Mouse (Mus musculus) spleen, adult 18-20 months (tissue): ENCODE results near the gene Arfgap1.

Experiments used
- DNase-seq, 2 experiments: peaks; one replicate each; pipeline ENCODE4 v3.0.0; 2022; ENCODE audit warnings: mixed read lengths in 2 of 2

The Arfgap1 gene

DNA sequence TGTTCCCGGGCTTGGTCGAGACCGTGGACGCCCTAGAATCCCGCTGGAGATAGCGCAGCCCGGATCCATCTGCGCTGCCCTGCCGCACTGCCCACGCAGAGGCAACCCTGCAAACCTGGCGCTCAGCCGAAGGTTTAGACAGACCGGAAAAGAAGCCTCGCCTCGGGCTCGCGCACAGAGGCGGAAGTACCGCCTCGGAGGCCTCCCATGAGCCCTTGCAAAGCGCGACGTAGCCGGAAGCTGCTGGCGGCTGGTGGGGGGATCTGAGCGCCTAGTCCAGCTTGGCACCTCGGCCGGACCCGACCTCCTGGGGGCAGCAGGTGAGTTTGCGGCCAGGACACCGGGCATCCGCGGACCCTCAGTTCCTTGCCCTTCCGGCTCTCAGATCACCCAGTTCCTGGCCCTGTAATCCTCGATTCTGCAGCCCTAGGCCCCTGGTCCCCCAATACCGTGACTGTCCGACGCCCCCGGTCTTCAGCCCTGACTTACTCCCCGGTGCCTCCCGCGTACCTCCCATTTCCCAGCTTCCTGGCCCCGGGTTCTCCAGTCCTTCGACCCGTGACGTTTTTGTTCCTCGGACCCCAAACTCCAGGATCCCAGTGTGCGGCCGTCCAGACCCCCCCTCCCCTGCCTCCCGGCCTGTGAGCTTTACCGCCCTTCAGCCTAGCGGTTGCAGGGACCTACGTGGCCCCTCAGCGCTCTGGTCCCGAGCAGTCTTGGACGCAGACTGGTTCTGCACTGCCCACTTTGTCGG, at the start of gene Arfgap1:
Gene Arfgap1 (plus strand): TSS at position 216 of the 754 bp plus-strand sequence.
- peak; percentile 77 to 84 for DNase-seq

DNA sequence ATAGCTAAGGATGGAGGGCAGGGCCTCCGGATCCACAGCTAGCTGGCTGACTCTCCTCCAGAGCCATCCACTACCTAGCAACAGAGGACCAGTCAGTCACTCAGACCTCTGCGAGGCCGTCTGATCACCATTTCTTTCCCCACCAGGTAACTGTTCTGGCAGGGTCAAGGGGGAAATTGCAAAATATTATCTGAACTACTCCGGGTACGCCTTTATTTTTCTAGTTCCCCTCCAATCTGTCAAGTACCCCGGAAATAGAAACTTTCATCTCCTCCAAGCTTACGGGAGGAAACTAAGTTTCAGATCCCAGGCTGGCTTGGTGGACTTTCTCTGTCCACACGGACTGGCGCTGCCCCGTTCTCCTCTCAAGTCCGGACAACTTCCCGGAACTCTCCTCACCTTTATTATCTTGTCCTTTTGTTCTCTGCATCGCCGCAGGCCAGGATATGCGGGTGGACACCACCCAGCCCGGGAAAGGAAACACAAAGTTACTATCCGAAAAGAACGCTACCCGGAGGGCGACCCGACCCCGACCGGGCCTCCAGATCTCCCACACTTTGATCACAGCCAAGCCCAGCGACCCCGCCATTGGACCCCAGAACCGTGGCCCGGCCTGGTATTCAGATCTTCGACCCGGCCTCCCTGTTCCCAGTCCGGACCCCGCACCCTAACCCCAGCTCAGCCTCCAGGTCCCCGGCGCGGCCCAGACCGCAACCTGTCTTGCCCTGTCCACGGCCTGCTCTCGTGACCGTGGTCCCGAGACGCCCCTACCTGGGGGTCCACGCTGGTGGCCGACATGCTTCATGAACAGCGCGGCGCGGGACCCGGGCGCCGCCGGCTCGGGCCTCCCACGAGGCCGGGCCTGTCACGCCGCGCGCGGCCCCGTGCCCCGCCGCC, 46.9 kb upstream of the Arfgap1 start:
- peak; percentile 34 to 45 for DNase-seq

DNA sequence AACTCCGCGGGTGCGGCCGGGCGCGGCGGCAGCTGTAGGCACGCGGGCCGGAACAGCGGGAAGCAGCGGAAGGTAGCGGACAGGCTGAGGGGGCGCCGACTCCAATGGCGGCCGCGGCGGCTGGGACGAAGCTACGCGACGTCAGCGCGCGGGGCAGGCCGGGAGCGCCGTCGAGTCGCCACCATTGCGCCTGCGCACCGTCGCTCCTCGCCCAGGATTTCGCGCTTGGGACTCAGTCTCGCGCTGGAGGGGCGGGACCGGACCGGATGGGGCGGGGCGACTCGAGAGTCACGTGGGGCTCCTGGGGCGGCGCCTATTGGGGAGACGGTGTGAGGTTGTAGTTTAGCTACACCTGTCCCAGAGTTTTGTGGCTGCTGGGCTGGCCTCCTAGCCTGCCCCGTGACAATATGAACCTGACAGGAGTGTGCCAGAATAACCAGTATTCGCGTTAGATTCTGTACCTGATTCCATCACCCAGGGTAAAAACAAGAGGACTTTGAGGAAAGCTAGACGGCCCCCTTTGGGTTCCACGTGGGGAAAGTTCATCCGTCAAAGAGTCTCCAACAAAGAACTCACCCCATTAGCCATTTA, 46.1 kb upstream of the Arfgap1 start, which contains the start of gene Ythdf1:
Gene Ythdf1 (minus strand): TSS at position 140 of the 591 bp plus-strand sequence.
- peak; percentile 97 to 100 for DNase-seq

DNA sequence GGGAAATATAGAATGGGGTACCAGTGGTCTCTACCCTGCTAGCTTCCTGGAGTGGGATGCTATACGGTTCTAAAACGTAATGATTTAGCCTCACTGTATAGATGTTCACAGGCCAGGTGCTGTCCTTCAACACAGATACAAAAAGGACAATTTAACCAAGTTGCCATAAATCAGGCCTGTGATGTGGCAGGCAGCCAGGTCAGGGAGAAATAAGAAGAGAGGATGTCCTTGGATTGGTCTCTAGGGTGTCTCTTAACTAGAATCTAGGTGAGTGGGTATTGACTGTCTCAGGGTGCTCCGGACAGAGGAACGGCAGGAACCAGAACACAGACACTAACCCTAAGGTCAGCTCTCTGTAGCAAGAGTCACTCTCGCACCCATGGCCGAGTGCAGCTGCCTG, 44.3 kb upstream of the Arfgap1 start:
- no peak for DNase-seq

DNA sequence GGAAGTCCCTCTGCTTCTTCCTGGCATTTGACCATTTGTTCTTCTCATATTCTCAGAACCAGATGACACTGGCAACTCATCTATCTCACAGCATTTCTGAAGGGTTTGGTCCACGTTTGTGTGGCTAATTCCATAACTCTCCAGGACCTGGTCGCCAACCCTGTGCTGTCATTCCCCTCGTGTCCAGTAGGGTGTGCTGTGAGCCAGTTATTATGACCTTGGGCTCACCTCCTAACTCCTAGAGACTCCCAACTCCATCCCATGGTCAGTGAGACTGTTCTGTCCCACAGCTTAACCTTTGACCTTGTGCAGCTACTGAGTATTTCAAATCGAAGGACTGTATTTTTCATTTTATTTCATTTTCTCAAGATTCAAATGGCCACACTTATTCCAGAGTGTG, 41.8 kb upstream of the Arfgap1 start:
- peak; percentile 26 to 72 for DNase-seq

DNA sequence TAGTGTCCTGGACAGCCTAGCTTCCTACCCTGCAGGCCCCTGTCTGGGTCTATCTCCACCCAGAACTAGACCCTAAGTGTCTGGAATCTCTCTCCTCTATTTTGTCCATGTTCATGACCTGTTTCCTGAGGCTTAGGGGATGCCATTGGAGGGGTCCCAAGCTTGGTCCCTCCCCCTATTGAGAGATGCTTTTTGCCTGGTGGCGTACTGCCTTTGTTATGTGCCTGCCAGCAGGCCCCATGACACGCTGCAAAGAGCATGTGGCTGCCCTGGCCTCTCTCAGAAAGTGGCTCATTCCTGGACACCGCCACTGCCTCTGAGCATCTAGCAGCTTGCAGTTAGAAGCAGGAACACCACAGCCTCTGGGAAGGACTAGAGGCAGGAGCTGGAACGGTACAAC, 38.3 kb upstream of the Arfgap1 start, which contains the start of gene Birc7:
Gene Birc7 (plus strand): TSS at position 301 of the 400 bp plus-strand sequence.
- DNase-seq, result no peak

DNA sequence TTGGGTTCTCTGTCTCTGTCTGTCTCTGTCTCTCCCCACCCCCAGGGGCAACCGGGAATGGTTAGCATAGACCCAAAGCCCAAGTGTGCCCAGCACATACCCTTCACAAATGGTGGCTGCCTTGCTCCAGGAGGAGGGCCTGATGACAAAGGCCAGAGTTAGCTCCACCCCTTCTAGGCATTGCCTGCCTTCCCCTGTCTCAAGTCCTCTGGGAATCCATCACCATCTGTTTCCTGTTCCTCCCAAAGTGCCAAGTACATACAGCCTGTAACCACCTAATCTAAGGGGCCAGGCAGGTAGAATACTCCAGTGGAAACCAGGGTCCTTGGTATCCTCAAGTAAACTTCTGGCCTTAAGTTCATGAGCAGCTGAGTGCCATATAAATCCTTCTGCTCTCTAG, 34.6 kb upstream of the Arfgap1 start:
- DNase-seq, result no peak

DNA sequence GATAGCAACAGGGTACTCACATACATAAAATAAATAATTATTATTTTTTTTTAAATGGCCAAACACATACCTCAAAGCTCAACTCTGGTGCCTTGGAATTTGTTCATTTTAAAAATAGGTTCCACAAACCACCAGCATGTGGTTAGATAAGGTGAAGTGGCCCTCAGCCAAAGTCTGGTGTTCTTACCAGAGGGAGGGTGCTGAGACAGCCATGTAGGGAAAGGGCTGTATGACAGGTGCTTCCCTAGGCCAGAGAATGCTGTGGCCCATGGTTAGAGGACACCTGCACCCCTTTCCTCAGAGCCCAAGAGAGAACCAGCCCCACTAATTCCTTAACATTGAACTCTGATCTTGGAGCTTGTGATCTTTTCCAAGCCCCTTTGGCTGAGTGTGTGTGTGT, 26.8 kb upstream of the Arfgap1 start:
- DNase-seq, result no peak

DNA sequence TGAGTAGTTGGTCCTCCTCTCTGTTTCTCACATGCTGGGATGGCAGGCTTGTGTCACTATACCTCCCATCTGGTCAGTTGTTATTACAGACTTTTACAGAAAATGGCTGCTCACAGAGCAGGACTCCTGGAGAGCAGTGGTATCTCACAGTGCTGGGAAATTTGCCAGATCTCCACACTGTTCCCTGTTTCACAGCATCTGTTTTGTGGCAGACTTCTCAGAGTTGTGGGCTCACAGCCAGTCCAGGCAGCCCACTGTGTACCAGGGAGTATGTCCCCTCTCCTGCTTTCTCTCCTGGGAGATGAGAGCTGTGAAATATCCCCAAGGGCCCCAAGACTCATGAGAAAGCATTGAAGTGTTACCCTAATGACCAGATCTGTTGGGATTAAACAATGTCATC, 25.2 kb upstream of the Arfgap1 start:
- no peak for DNase-seq

DNA sequence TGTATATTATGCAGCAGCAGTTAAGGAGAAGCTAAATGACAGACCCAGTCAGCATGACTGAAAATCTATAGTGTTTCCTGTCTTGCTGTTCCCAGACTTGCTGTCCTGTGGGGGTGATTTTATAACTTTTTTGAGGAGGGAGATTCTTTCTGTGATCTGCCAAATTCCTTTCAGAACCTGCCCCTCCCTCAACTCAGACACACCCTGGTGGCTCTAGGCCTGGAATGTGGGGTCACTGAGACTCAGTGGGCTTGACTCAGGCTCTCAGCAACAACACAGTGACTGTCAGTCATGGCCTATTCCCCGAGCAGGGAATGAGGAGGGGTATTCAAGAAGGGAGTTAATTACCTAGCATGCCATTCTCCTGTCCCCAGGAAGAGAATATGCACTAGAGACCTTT, 17.1 kb upstream of the Arfgap1 start:
- DNase-seq, result no peak

DNA sequence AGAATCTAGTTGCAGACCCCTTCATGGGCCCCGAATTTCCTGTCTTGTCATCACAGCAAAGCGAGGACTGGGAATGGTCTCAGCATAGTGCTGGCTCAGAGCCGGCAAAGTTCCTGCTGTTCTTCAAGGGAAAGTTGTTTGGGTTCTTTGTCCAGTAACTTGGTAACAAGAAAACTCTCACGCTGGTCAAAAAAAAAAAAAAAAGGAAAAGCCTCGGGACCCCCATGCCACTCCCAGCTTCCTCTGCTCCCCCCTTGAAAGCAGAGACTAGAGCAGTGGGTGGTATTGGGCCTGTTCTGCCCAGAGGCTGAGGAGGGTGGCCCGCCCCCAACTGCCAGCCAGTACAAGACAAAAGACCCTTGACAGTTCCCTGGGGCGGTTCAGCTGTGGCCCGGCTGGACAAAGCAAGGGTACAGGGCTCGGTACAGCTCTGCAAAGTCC, 14.3 kb upstream of the Arfgap1 start:
- DNase-seq, result no peak

DNA sequence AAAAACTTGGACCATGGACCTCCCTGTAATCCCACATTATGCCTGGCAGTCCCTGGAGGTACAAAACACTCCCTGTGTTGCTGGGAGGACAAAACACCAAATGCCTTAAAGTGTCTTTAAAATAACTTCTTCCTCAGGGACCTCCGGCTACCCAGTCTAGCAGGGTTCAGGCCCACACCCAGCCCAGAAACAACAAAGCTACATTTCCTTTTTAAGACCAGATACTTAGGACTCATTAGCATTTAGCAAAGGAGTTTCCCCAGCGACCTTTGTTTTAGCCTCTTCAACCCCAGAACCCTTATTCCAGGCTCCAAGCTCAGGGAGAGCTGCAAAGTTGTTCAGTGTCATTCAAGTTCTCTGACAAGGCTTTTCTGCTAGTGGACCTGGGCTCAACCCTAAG, 13.4 kb upstream of the Arfgap1 start:
- DNase-seq, result no peak

DNA sequence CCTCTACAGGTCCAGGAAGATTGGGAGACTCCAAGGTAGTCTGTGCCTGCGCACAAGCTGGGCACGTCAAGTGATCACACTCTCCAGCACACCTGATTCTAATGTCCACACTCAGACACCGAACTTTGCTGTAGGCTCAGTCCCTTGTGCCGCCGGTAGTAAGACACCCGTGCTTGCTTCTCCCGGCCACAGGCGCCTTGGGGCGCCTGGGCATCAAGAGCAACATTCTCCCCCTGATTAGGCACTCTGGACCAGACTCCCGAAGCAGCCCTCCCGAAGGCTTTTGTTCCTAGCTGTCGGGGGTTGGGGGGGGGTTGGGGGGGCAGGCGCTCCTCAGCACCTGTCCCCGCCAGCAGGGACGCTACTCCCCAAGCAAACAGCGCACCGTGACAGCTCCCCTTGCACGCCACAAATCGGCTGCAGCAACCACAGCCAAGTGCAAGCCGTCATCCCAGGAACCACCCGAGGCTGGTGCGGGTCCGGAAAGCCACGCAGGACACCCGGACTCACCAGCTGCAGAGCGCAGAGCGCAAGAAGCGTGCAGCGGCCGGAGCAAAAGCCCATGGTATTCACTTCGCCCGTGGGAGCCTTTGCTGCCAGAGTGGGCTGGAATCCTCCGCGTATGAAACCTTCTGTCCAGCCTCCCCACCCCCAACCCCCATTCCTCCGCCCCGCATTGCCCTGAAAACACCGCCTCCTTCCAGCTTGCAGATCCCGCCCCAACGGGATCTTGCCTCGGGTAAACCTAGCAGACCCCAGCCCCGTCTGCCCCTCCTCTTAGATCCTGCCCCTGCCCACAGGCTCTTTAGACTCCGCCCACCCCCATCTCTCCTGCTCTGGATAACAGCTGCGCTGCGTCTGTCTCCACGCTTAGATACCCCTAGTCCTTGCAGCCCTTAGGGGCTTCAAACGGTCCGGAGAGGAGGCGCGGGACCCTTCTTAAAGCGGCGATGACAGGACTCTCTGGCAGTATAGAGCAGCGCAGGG, 12.7 kb upstream of the Arfgap1 start, which contains the start of gene Nkain4:
Gene Nkain4 (minus strand): TSS at position 639 of the 987 bp plus-strand sequence.
- DNase-seq, result no peak

DNA sequence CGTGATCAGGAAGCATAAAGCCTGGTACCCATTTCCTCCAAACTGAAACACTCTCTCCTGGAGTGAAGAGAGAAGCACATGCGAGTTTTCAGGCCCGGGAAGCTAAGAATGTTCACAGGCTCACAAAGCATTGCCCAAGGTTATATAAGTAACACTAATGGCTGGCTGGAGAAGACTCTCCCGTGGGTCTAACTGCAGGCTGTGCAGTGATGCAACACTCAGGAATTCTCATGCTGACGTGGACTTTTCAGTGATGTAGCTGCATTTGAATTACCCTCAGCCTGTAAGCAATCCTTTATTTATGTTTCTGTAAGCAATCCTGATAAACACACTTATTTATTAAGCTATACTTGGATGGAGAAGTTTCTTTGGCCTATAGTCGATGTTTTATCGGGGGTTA, 7.4 kb upstream of the Arfgap1 start:
- DNase-seq, result no peak

DNA sequence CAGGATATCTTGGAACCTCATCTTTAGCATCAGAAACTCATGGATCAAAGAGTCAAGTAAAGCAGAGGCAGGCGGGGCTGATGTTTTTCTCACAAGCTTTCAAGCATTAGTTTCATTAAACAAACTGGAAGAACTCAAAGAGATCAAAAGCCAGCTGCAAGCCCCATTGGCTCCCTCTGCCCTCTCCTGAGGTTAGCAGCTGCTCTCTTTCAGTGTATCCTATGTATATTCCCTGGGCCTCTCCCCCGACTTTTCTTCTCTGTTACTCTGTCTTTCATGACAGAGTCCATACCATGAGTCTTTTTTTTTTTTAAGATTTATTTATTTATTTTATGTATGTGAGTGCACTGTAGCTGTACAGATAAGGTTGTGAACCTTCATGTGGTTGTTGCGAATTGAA, 6.8 kb upstream of the Arfgap1 start:
- DNase-seq, result no peak

DNA sequence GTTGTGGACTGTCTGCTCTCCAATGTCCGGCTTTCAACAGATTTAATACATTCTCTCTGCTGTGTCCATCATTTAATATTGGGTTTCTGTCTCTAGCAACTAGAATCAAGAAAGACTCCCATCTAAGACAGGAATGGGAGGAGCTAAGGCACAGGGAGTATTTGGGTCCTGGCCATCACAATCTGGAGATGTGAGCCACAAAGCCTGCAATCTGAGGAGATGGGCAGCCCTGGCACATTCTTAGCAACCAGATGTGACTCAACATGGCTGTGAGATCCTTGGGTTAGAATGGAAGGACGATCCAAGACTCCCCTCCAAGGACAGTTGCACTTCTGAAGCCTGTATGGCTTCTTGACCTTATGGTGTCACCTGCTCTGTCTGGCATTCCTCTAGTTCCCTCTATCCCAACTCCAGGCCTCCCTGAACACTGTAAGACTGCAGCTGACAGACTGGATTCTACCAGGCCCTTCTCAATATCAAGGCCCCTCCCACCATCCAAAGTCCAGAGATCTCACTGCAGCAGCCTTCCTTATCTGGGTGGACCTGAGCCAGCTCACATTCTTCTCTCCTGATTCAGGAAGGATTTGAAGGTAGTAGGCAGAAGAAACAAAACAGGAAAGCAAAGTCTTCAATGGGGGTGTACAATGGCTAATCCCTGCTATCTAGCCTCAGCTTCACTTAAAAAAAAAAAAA, 4.3 kb upstream of the Arfgap1 start:
- no peak for DNase-seq

DNA sequence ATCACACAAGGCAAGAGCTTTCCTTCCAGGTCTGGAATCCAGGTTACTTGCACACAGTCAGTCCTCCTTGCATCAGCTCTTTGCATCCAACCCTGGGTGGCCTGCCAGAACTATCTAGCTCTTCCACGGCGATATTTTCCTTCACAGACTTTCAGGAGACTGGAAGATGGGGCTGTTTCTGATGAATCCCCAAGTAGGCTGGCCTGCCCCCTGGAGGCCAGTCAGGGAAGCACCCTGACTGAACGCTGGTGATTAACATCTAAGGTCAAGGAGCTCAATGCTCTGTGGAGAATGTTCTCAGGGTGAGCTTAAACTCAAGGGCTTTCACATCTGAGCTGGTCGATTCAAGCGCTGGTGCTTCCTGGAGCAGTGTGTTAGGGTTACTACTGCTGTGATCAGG, 3.1 kb upstream of the Arfgap1 start:
- peak; percentile 23 to 73 for DNase-seq

DNA sequence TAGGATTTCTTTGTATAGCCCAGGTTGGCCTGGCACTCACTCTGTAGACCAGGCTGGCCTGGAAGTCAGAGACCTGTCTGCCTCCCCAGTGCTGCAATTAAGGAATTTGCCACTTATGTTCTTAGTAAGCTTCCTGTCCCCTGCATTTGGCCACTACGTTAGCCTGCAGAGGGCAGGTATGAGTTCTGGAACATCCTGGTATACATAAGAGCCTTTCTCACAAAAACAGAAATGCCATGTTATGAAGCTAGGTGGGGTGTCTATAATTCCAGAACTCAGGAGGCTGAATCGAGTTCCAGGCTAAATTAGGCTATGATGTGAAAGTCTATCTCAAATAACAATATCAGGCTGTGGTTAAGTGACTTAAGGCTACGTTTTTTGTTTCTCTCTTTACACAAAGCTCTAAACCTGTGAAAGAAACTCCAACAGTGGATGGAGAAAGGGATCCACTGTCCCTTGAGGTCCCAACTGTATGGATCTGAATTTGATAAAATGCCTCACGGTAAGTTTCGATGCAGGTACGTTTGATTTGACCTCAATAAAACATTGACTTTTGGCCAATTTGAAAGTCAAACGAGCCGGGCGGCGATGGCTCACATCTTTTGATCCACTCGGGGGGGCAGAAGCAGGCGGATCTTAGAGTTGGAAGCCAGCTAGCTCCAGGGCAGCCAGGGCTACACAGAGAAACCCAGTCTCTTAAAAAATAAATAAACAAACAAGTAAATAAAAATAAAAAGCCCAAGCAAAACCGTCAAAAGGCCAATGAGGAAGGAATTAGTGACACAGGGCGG, 738 bp upstream of the Arfgap1 start:
- peak in 1 of 2 experiments; percentile 19 for DNase-seq

DNA sequence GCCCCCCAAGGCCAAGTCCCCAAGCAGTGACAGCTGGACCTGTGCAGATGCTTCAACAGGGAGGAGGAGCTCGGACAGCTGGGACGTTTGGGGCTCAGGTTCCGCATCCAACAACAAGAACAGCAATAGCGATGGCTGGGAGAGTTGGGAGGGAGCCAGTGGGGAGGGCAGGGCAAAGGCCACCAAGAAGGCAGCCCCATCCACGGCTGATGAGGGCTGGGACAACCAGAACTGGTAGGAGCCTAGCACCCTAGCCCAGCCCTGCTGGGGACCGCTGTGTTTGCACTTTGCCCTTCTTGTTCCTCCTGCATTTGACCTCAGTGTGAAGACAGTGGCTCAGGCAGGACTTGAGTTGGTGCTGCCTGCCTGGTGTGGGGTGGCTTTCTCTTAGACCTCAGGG, 14.1 kb downstream of the Arfgap1 start:
- no peak for DNase-seq

DNA sequence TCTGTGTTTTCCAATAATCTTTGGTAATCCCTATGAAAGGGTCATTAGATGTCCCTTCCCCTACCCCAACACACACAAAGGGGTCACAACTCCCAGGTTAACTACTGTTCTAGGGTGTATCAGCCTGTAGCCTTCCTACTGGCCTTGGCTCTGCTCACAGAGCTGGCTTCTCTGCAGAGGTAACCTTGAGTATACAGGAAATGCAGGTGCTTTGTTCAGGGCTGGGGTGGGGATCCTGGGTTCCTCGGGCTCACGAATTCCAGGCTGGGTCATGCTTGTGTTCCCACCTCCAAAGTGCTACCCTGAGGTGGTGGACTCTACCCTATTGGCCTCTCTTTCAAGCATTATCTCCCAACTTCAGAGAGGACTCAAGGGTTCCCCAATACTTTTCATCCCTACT, 18.6 kb downstream of the Arfgap1 start:
- DNase-seq, result no peak

DNA sequence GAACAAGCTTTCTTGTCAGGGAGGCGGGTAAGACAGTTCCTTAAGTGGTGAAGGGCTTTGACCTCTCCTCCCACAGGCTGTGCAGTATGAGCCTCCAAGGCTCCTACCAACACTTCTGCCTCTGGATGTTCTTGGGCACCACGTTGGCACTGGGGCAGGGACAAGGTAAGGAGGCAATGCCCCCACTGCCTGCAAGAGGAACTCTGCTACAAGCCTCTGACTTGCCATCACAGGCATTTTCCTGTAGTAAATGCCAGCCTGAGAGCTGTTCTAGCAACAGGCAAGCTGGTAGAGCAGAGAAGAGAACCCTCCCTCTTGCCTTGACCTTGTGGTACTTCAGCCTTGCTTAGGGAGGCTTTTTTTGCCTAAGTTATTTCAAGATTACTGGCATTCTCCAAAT, 19.4 kb downstream of the Arfgap1 start, which contains the start of gene Col20a1:
Gene Col20a1 (plus strand): TSS at position 87 of the 400 bp plus-strand sequence.
- no peak for DNase-seq
